In genomic region chr8:128688679-128689078, GRCm38 (mm10) we compare ENCODE assay signal across 18 mouse cellular contexts. TPM values are rescaled to one million over a fixed set of nuclear protein-coding genes. Genes with fewer than 3 reads are reported as not detected.
A peak's percentile ranks its signal among the peaks of the same experiment; 100 is the strongest.
DNase-seq lines count a peak whose midpoint lies in the region; ATAC-seq and TF ChIP-seq lines count a peak whose summit lies in the region.
"Had no signal": no experiment of that assay in that cellular context is flagged by ENCODE, and none has a peak within 500 bp of the region (broad histone marks: within the 10 kb centered on the region; RNA-seq: fewer than 3 reads in every experiment).

No protein-coding gene starts in this region.

- H3K4me3 ChIP-seq in heart, embryonic 13.5 days = 0 out of 2 replicates have a peak overlapping the region, but pooled peaks have one; percentile 22
- no peak overlapping the region for H3K4me3 ChIP-seq in intestine, embryonic 14.5 days (ENCODE audit: low read depth, low read length)
- no peak overlapping the region for H3K4me3 ChIP-seq in intestine, embryonic 15.5 days (replicated peaks)
- peak overlapping the region; percentile 43 for H3K4me3 ChIP-seq in embryonic fibroblast, embryonic 13.5 days (ENCODE audit: insufficient read depth, low read length)
- no peak overlapping the region for H3K4me3 ChIP-seq in forebrain, embryonic 15.5 days

- H3K9ac ChIP-seq in heart, embryonic 13.5 days = peak overlapping the region; percentile 58; the same call in 1 of the 2 replicates
- H3K9ac ChIP-seq in intestine, embryonic 14.5 days (ENCODE audit: low read length) = no peak overlapping the region
- no peak overlapping the region for H3K9ac ChIP-seq in intestine, embryonic 15.5 days
- no peak overlapping the region for H3K9ac ChIP-seq in forebrain, embryonic 15.5 days (replicated peaks)

- TF ChIP-seq CTCF in embryonic fibroblast, embryonic 13.5 days (IDR thresholded peaks at IDR 0.05; ENCODE audit: borderline replicate concordance, insufficient read depth, low read length) = no peak

- no peak overlapping the region for H3K27ac ChIP-seq in heart, embryonic 13.5 days (replicated peaks)
- H3K27ac ChIP-seq in intestine, embryonic 14.5 days (ENCODE audit: low read depth) = no peak overlapping the region
- H3K27ac ChIP-seq in intestine, embryonic 15.5 days = no peak overlapping the region
- H3K27ac ChIP-seq in embryonic fibroblast, embryonic 13.5 days (ENCODE audit: insufficient read depth, low read length) = no peak overlapping the region
- H3K27ac ChIP-seq in forebrain, embryonic 15.5 days (replicated peaks) = no peak overlapping the region
- H3K27ac ChIP-seq: embryonic facial prominence, embryonic 10.5 days had no signal

- H3K4me1 ChIP-seq in heart, embryonic 13.5 days = peaks cover 52% of the 10 kb centered on the region
- peaks cover 14% of the 10 kb centered on the region; the same call in 1 of the 2 replicates for H3K4me1 ChIP-seq in intestine, embryonic 14.5 days (replicated peaks; ENCODE audit: control insufficient read depth, insufficient read depth, low read length)
- peaks cover 14% of the 10 kb centered on the region for H3K4me1 ChIP-seq in intestine, embryonic 15.5 days (replicated peaks)
- H3K4me1 ChIP-seq in embryonic fibroblast, embryonic 13.5 days (ENCODE audit: control insufficient read depth, insufficient read depth, low read length) = peaks cover 10% of the 10 kb centered on the region
- H3K4me1 ChIP-seq in forebrain, embryonic 15.5 days = peaks cover 37% of the 10 kb centered on the region

- H3K36me3 ChIP-seq in heart, embryonic 13.5 days = no peaks in the 10 kb centered on the region
- H3K36me3 ChIP-seq in intestine, embryonic 14.5 days (ENCODE audit: control insufficient read depth, insufficient read depth, low read length) = no peaks in the 10 kb centered on the region
- H3K36me3 ChIP-seq in intestine, embryonic 15.5 days = no peaks in the 10 kb centered on the region
- H3K36me3 ChIP-seq in forebrain, embryonic 15.5 days = no peaks in the 10 kb centered on the region
- H3K36me3 ChIP-seq: embryonic facial prominence, embryonic 10.5 days had no signal

- H3K9me3 ChIP-seq in heart, embryonic 13.5 days = no peaks in the 10 kb centered on the region
- no peaks in the 10 kb centered on the region for H3K9me3 ChIP-seq in intestine, embryonic 14.5 days (ENCODE audit: control insufficient read depth, low read length)
- no peaks in the 10 kb centered on the region for H3K9me3 ChIP-seq in intestine, embryonic 15.5 days
- H3K9me3 ChIP-seq in forebrain, embryonic 15.5 days = no peaks in the 10 kb centered on the region
- H3K9me3 ChIP-seq: embryonic facial prominence, embryonic 10.5 days had no signal

- intact Hi-C loops in heart, postnatal 10 days (cut with DNase I) = no loop called here

- WGBS in heart, embryonic 13.5 days = 46% methylated on average over 3 of the region's 3 CpGs
- 60% methylated on average over 3 of the region's 3 CpGs for WGBS in intestine, embryonic 14.5 days
- 61% methylated on average over 3 of the region's 3 CpGs for WGBS in intestine, embryonic 15.5 days
- 86% methylated on average over 3 of the region's 3 CpGs for WGBS in forebrain, embryonic 15.5 days

- DNase-seq in heart, postnatal 10 days = no peak
- DNase-seq in intestine, embryonic 14.5 days (ENCODE audit: low spot score) = no peak
- no peak for DNase-seq in layer of hippocampus, adult 9-10 months (ENCODE audit: low spot score)
- DNase-seq: adrenal gland, postnatal 10 days; cerebellum, adult 11-12 months; gastrocnemius, postnatal 14 days; heart, adult 2 months; kidney, adult 9 months; kidney, postnatal 4 days; lung, postnatal 10 days; right cerebral cortex, postnatal 4 days had no signal

- no peak for TF ChIP-seq POLR2A in embryonic fibroblast, embryonic 13.5 days (IDR thresholded peaks at IDR 0.05; ENCODE audit: low read depth, low read length)

- no peak for ATAC-seq in heart, embryonic 13.5 days (ENCODE audit: extremely low read depth, insufficient number of reproducible peaks, low FRiP score, low TSS enrichment)
- no peak for ATAC-seq in intestine, embryonic 14.5 days (replicated peaks; ENCODE audit: low FRiP score, low TSS enrichment, low read depth)
- ATAC-seq in intestine, embryonic 15.5 days = no peak
- ATAC-seq in megakaryocyte-erythroid progenitor cell, adult 5-6 weeks (replicated peaks; ENCODE audit: low FRiP score, low TSS enrichment, poor library complexity, severe bottlenecking) = peak; percentile 38
- no peak for ATAC-seq in forebrain, embryonic 15.5 days (replicated peaks)

- H3K4me2 ChIP-seq in heart, embryonic 13.5 days = peak overlapping the region; percentile 75
- H3K4me2 ChIP-seq in intestine, embryonic 14.5 days (ENCODE audit: low read length) = peak overlapping the region; percentile 74; the same call in 1 of the 2 replicates
- no peak overlapping the region for H3K4me2 ChIP-seq in intestine, embryonic 15.5 days (replicated peaks)
- no peak overlapping the region for H3K4me2 ChIP-seq in forebrain, embryonic 15.5 days (replicated peaks)

- no peaks in the 10 kb centered on the region for H3K27me3 ChIP-seq in heart, embryonic 13.5 days (replicated peaks)
- H3K27me3 ChIP-seq in intestine, embryonic 14.5 days (replicated peaks; ENCODE audit: control insufficient read depth, insufficient read depth, low read length) = no peaks in the 10 kb centered on the region
- H3K27me3 ChIP-seq in intestine, embryonic 15.5 days (replicated peaks) = no peaks in the 10 kb centered on the region
- H3K27me3 ChIP-seq in forebrain, embryonic 15.5 days = no peaks in the 10 kb centered on the region
- H3K27me3 ChIP-seq: CH12.LX had no signal

RNA-seq across cellular contexts. Expression of gene Itgb1, which starts 3.2 kb away (rescaled TPM):
- 304 and 322 TPM in 2 replicates for polyA plus RNA-seq in heart, embryonic 13.5 days (2015; fragmentation: Nextera tagmentation; extraction: Ambion mirVana)
- total RNA-seq in heart, postnatal 10 days (2021) = 100 to 1,000 TPM; 605 to 612 TPM
- polyA plus RNA-seq in intestine, embryonic 14.5 days (2014; fragmentation: Nextera tagmentation; extraction: Ambion mirVana) = 306 and 329 TPM in 2 replicates
- 261 and 305 TPM in 2 replicates for polyA plus RNA-seq in intestine, embryonic 15.5 days (2015; fragmentation: Nextera tagmentation; extraction: Ambion mirVana)
- polyA plus RNA-seq in embryonic fibroblast, embryonic 13.5 days (2011; ENCODE audit: insufficient read length, low read depth, missing spikeins) = 1,192 and 1,667 TPM in 2 replicates
- total RNA-seq in megakaryocyte-erythroid progenitor cell, adult 5-6 weeks (2014; fragmentation: Nextera tagmentation) = 65.5 and 79.9 TPM in 2 replicates
- total RNA-seq in megakaryocyte-erythroid progenitor cell, adult 5-6 weeks (2017) = 164 and 180 TPM in 2 replicates
- polyA plus RNA-seq in forebrain, embryonic 15.5 days (2015; fragmentation: Nextera tagmentation; extraction: Ambion mirVana) = 88.3 and 93.8 TPM in 2 replicates

Comparison
In these comparisons a context has a peak if more than half of its experiments do, and no peak if none do; other contexts are left out.
1. H3K4me2 ChIP-seq: peak in heart, embryonic 13.5 days (single experiment) and intestine, embryonic 14.5 days (single experiment); none in intestine, embryonic 15.5 days (single experiment) and forebrain, embryonic 15.5 days (single experiment).
2. H3K4me3 ChIP-seq: peak in heart, embryonic 13.5 days (single experiment) and embryonic fibroblast, embryonic 13.5 days (single experiment); none in intestine, embryonic 14.5 days (single experiment), intestine, embryonic 15.5 days (single experiment) and forebrain, embryonic 15.5 days (single experiment).